Mouse (Mus musculus) adrenal gland, adult (tissue): ENCODE data around the gene Ndufs7.

Experiments
- DNase-seq, 2 experiments: peaks; one replicate each; pipeline ENCODE4 v3.0.0; 2022 to 2023; ENCODE audit warnings: low spot score in 1 of 2; ENCODE audit not compliant: inconsistent age in 2 of 2

The Ndufs7 gene

GRCm38 (mm10) chr10:80261585-80261968 lies 12.7 kb downstream of the Ndufs7 start:
- DNase-seq, result peak; percentile 98 to 100

GRCm38 (mm10) chr10:80262169-80262568 lies 13.2 kb downstream of the Ndufs7 start:
- peak in 1 of 2 experiments; percentile 50 for DNase-seq

GRCm38 (mm10) chr10:80262776-80263365 lies 13.9 kb downstream of the Ndufs7 start:
- DNase-seq, result peak in 1 of 2 experiments; percentile 63

GRCm38 (mm10) chr10:80264341-80265148 lies 15.6 kb downstream of the Ndufs7 start:
- peak; percentile 99 for DNase-seq

- DNase-seq, result no peak
Measured at GRCm38 (mm10) chr10:80265149-80265486, 16.2 kb downstream of the Ndufs7 start.

- no peak for DNase-seq
Measured at GRCm38 (mm10) chr10:80270099-80270498, 21.2 kb downstream of the Ndufs7 start.

- DNase-seq, result peak in 1 of 2 experiments; percentile 79
Measured at GRCm38 (mm10) chr10:80270734-80271181, 21.8 kb downstream of the Ndufs7 start.

- no peak for DNase-seq
Measured at GRCm38 (mm10) chr10:80271186-80271843, 22.4 kb downstream of the Ndufs7 start.

GRCm38 (mm10) chr10:80271870-80272585 lies 23.1 kb downstream of the Ndufs7 start:
- no peak for DNase-seq

- DNase-seq, result no peak
Measured at GRCm38 (mm10) chr10:80273847-80274246, 24.9 kb downstream of the Ndufs7 start.

GRCm38 (mm10) chr10:80276238-80276637 lies 27.3 kb downstream of the Ndufs7 start:
- no peak for DNase-seq

- DNase-seq, result no peak
Measured at GRCm38 (mm10) chr10:80278390-80278789, 29.5 kb downstream of the Ndufs7 start.

- no peak for DNase-seq
Measured at GRCm38 (mm10) chr10:80279273-80279672, 30.4 kb downstream of the Ndufs7 start.

- peak; percentile 73 to 85 for DNase-seq
Measured at GRCm38 (mm10) chr10:80281304-80281703, 32.4 kb downstream of the Ndufs7 start.

GRCm38 (mm10) chr10:80281921-80282371 lies 33.0 kb downstream of the Ndufs7 start:
- peak; percentile 73 to 83 for DNase-seq

GRCm38 (mm10) chr10:80282481-80283441 lies 33.8 kb downstream of the Ndufs7 start:
- no peak for DNase-seq

- peak; percentile 71 to 88 for DNase-seq
Measured at GRCm38 (mm10) chr10:80285222-80286070, 36.5 kb downstream of the Ndufs7 start.

- DNase-seq, result no peak
Measured at GRCm38 (mm10) chr10:80288097-80288496, 39.2 kb downstream of the Ndufs7 start.

GRCm38 (mm10) chr10:80288657-80289056 lies 39.7 kb downstream of the Ndufs7 start:
- no peak for DNase-seq
